Mouse (Mus musculus): ENCODE data around the gene Pex19.
A peak's percentile ranks its signal among the peaks of the same experiment; 100 is the strongest.

Pex19 gene

GRCm38 (mm10) chr1:172148955-172149815 is 22.6 kb downstream of the Pex19 start:
- Histone ChIP-seq H3K27me3 (ENCODE audit: control insufficient read depth, insufficient read depth, low read length, poor library complexity, severe bottlenecking) (no peaks in the 10 kb centered on the region), H3K36me3 (ENCODE audit: control insufficient read depth, insufficient read depth, low read length, poor library complexity, severe bottlenecking) (peaks cover 8% of the 10 kb centered on the region; the same call in 1 of the 2 replicates)
- peak; percentile 16 for DNase-seq (ENCODE audit: low read depth, low spot score)

GRCm38 (mm10) chr1:172154536-172154935 is 28.0 kb downstream of the Pex19 start:
- H3K36me3 ChIP-seq (ENCODE audit: control insufficient read depth, insufficient read depth, low read length, poor library complexity, severe bottlenecking) = peaks cover 9% of the 10 kb centered on the region; the same call in 1 of the 2 replicates
- no peak for DNase-seq (ENCODE audit: low read depth, low spot score)
- no peaks in the 10 kb centered on the region for H3K27me3 ChIP-seq (ENCODE audit: control insufficient read depth, insufficient read depth, low read length, poor library complexity, severe bottlenecking)

GRCm38 (mm10) chr1:172155518-172155917 is 29.0 kb downstream of the Pex19 start:
- Histone ChIP-seq H3K36me3 (ENCODE audit: control insufficient read depth, insufficient read depth, low read length, poor library complexity, severe bottlenecking) (peaks cover 9% of the 10 kb centered on the region; the same call in 1 of the 2 replicates), H3K27me3 (ENCODE audit: control insufficient read depth, insufficient read depth, low read length, poor library complexity, severe bottlenecking) (no peaks in the 10 kb centered on the region)
- DNase-seq (ENCODE audit: low read depth, low spot score) = no peak

- H3K36me3 ChIP-seq (ENCODE audit: control insufficient read depth, insufficient read depth, low read length, poor library complexity, severe bottlenecking) = peaks cover 1% of the 10 kb centered on the region; the same call in 1 of the 2 replicates
- DNase-seq (ENCODE audit: low read depth, low spot score) = no peak
- no peaks in the 10 kb centered on the region for H3K27me3 ChIP-seq (ENCODE audit: control insufficient read depth, insufficient read depth, low read length, poor library complexity, severe bottlenecking)
Observed at GRCm38 (mm10) chr1:172159970-172160369, 33.4 kb downstream of the Pex19 start.

GRCm38 (mm10) chr1:172160508-172160907 is 34.0 kb downstream of the Pex19 start:
- Histone ChIP-seq H3K27me3 (ENCODE audit: control insufficient read depth, insufficient read depth, low read length, poor library complexity, severe bottlenecking) (no peaks in the 10 kb centered on the region), H3K36me3 (ENCODE audit: control insufficient read depth, insufficient read depth, low read length, poor library complexity, severe bottlenecking) (peaks cover 1% of the 10 kb centered on the region; the same call in 1 of the 2 replicates)
- no peak for DNase-seq (ENCODE audit: low read depth, low spot score)

- DNase-seq (ENCODE audit: low read depth, low spot score) = peak; percentile 67
- H3K36me3 ChIP-seq (ENCODE audit: control insufficient read depth, insufficient read depth, low read length, poor library complexity, severe bottlenecking) = peaks cover 10% of the 10 kb centered on the region; the same call in 1 of the 2 replicates
- H3K27me3 ChIP-seq (ENCODE audit: control insufficient read depth, insufficient read depth, low read length, poor library complexity, severe bottlenecking) = no peaks in the 10 kb centered on the region
Observed at GRCm38 (mm10) chr1:172162009-172162408, 35.5 kb downstream of the Pex19 start.

- H3K36me3 ChIP-seq (ENCODE audit: control insufficient read depth, insufficient read depth, low read length, poor library complexity, severe bottlenecking) = peaks cover 10% of the 10 kb centered on the region; the same call in 1 of the 2 replicates
- no peaks in the 10 kb centered on the region for H3K27me3 ChIP-seq (ENCODE audit: control insufficient read depth, insufficient read depth, low read length, poor library complexity, severe bottlenecking)
- no peak for DNase-seq (ENCODE audit: low read depth, low spot score)
Observed at GRCm38 (mm10) chr1:172162959-172163358, 36.4 kb downstream of the Pex19 start.

- peaks cover 14% of the 10 kb centered on the region for H3K36me3 ChIP-seq (ENCODE audit: control insufficient read depth, insufficient read depth, low read length, poor library complexity, severe bottlenecking)
- DNase-seq (ENCODE audit: low read depth, low spot score) = no peak
- H3K27me3 ChIP-seq (ENCODE audit: control insufficient read depth, insufficient read depth, low read length, poor library complexity, severe bottlenecking) = no peaks in the 10 kb centered on the region
Observed at GRCm38 (mm10) chr1:172167911-172168310, 41.4 kb downstream of the Pex19 start.

- DNase-seq (ENCODE audit: low read depth, low spot score) = no peak
- Histone ChIP-seq H3K36me3 (ENCODE audit: control insufficient read depth, insufficient read depth, low read length, poor library complexity, severe bottlenecking) (peaks cover 18% of the 10 kb centered on the region), H3K27me3 (ENCODE audit: control insufficient read depth, insufficient read depth, low read length, poor library complexity, severe bottlenecking) (no peaks in the 10 kb centered on the region)
Observed at GRCm38 (mm10) chr1:172169809-172170208, 43.3 kb downstream of the Pex19 start.

GRCm38 (mm10) chr1:172172381-172172780 is 45.8 kb downstream of the Pex19 start:
- no peak for DNase-seq (ENCODE audit: low read depth, low spot score)
- H3K36me3 ChIP-seq (ENCODE audit: control insufficient read depth, insufficient read depth, low read length, poor library complexity, severe bottlenecking) = peaks cover 10% of the 10 kb centered on the region
- no peaks in the 10 kb centered on the region for H3K27me3 ChIP-seq (ENCODE audit: control insufficient read depth, insufficient read depth, low read length, poor library complexity, severe bottlenecking)

- no peak for DNase-seq (ENCODE audit: low read depth, low spot score)
- H3K36me3 ChIP-seq (ENCODE audit: control insufficient read depth, insufficient read depth, low read length, poor library complexity, severe bottlenecking) = peaks cover 13% of the 10 kb centered on the region
- H3K27me3 ChIP-seq (ENCODE audit: control insufficient read depth, insufficient read depth, low read length, poor library complexity, severe bottlenecking) = no peaks in the 10 kb centered on the region
Observed at GRCm38 (mm10) chr1:172173181-172173580, 46.6 kb downstream of the Pex19 start.

- no peak for DNase-seq (ENCODE audit: low read depth, low spot score)
- no peaks in the 10 kb centered on the region for H3K27me3 ChIP-seq (ENCODE audit: control insufficient read depth, insufficient read depth, low read length, poor library complexity, severe bottlenecking)
- H3K36me3 ChIP-seq (ENCODE audit: control insufficient read depth, insufficient read depth, low read length, poor library complexity, severe bottlenecking) = peaks cover 15% of the 10 kb centered on the region
Observed at GRCm38 (mm10) chr1:172177791-172178190, 51.2 kb downstream of the Pex19 start.

- no peak for DNase-seq (ENCODE audit: low read depth, low spot score)
- Histone ChIP-seq H3K36me3 (ENCODE audit: control insufficient read depth, insufficient read depth, low read length, poor library complexity, severe bottlenecking) (peaks cover 13% of the 10 kb centered on the region; the same call in 1 of the 2 replicates), H3K27me3 (ENCODE audit: control insufficient read depth, insufficient read depth, low read length, poor library complexity, severe bottlenecking) (no peaks in the 10 kb centered on the region)
Observed at GRCm38 (mm10) chr1:172179102-172179501, 52.5 kb downstream of the Pex19 start.

GRCm38 (mm10) chr1:172180881-172181280 is 54.3 kb downstream of the Pex19 start:
- Histone ChIP-seq H3K27me3 (ENCODE audit: control insufficient read depth, insufficient read depth, low read length, poor library complexity, severe bottlenecking) (no peaks in the 10 kb centered on the region), H3K36me3 (ENCODE audit: control insufficient read depth, insufficient read depth, low read length, poor library complexity, severe bottlenecking) (peaks cover 11% of the 10 kb centered on the region; the same call in 1 of the 2 replicates)
- no peak for DNase-seq (ENCODE audit: low read depth, low spot score)

- DNase-seq (ENCODE audit: low read depth, low spot score) = no peak
- no peaks in the 10 kb centered on the region for H3K27me3 ChIP-seq (ENCODE audit: control insufficient read depth, insufficient read depth, low read length, poor library complexity, severe bottlenecking)
- peaks cover 11% of the 10 kb centered on the region; the same call in 1 of the 2 replicates for H3K36me3 ChIP-seq (ENCODE audit: control insufficient read depth, insufficient read depth, low read length, poor library complexity, severe bottlenecking)
Observed at GRCm38 (mm10) chr1:172181777-172182176, 55.2 kb downstream of the Pex19 start.

All from splenic B cell, adult 2 months (primary cell).